Mouse (Mus musculus) macrophage (primary cell): ENCODE data around the gene Ubl3. TPM values are rescaled to one million over a fixed set of nuclear protein-coding genes. Genes with fewer than 3 reads are reported as not detected.

Experiments
- H3K27ac ChIP-seq: fragments of 350-480 bp; formaldehyde crosslinking; 2 replicates; pipeline ENCODE4 v1.9.0; 2021
- H3K36me3 ChIP-seq: fragments of 350-480 bp; formaldehyde crosslinking; 2 replicates; pipeline ENCODE4 v1.9.0; 2021; ENCODE audit errors: inconsistent target
- H3K4me3 ChIP-seq: fragments of 350-480 bp; formaldehyde crosslinking; 2 replicates; pipeline ENCODE4 v1.9.0; 2021; ENCODE audit errors: inconsistent target
- H3K79me2 ChIP-seq: fragments of 350-480 bp; formaldehyde crosslinking; 2 replicates; pipeline ENCODE4 v1.9.0; 2021; ENCODE audit errors: inconsistent target
- WGBS: methylation state at CpG from one replicate; pipeline ENCODE4 v1.1.7; 2026; ENCODE audit warnings: inconsistent platforms; ENCODE audit not compliant: missing documents; 5-methylcytosine and 5-hydroxymethylcytosine counted together
- polyA plus RNA-seq: library from polyadenylated mRNA; stranded (reverse); fragments of 250-400 nt; gene quantifications from 3 replicates; pipeline ENCODE4 v1.2.4, GENCODE M21; 2018; ENCODE audit warnings: inconsistent platforms

Ubl3 gene
- polyA plus RNA-seq, 1 experiment from 2014 or later: 142 TPM

GRCm38 (mm10) chr5:148463783-148464294 lies 88.8 kb downstream of the Ubl3 start:
- no peaks in the 10 kb centered on the region for H3K79me2 ChIP-seq
- 93% methylated on average over 6 of the region's 6 CpGs for WGBS
- H3K27ac ChIP-seq: no peak overlapping the region
- no peak overlapping the region for H3K4me3 ChIP-seq
- no peaks in the 10 kb centered on the region for H3K36me3 ChIP-seq

Other genes with a start within 250 kb of the Ubl3 start
- 1.9 to 13.2 TPM (median 4.3 TPM) in 3 replicates for gene Slc7a1, start 152.9 kb downstream of the Ubl3 start, polyA plus RNA-seq